In genomic region chr1:34518259-34518658, GRCm38 (mm10) we compare ENCODE assay signal across 39 mouse cellular contexts. TPM values are rescaled to one million over a fixed set of nuclear protein-coding genes. Genes with fewer than 3 reads are reported as not detected.
DNase-seq lines count a peak whose midpoint lies in the region; ATAC-seq and TF ChIP-seq lines count a peak whose summit lies in the region.
"Had no signal": no experiment of that assay in that cellular context is flagged by ENCODE, and none has a peak within 500 bp of the region (broad histone marks: within the 10 kb centered on the region; RNA-seq: fewer than 3 reads in every experiment).

No protein-coding gene starts in this region.

- no peak for TF ChIP-seq POLR2A in thymus, adult 2 months (IDR thresholded peaks at IDR 0.05; ENCODE audit: control insufficient read depth, extremely low read depth, insufficient read depth, low read length, poor library complexity)

- H3K4me2 ChIP-seq in hindbrain, postnatal 0 days (ENCODE audit: low read depth, low read length), result no peak overlapping the region
- no peak overlapping the region for H3K4me2 ChIP-seq in hindbrain, embryonic 16.5 days (ENCODE audit: low read length)
- H3K4me2 ChIP-seq: forebrain, embryonic 13.5 days; heart, embryonic 13.5 days; hindbrain, embryonic 15.5 days; intestine, embryonic 15.5 days; kidney, embryonic 15.5 days; limb, embryonic 15.5 days; liver, embryonic 13.5 days; neural tube, embryonic 15.5 days had no signal

- H3K27me3 ChIP-seq in hindbrain, postnatal 0 days (ENCODE audit: insufficient read depth, low read length), result no peaks in the 10 kb centered on the region
- H3K27me3 ChIP-seq in hindbrain, embryonic 16.5 days (replicated peaks; ENCODE audit: control insufficient read depth, insufficient read depth, low read length), result no peaks in the 10 kb centered on the region
- H3K27me3 ChIP-seq in thymus, adult 2 months (ENCODE audit: control insufficient read depth, insufficient read depth, low read length), result no peaks in the 10 kb centered on the region
- H3K27me3 ChIP-seq: forebrain, embryonic 13.5 days; heart, embryonic 13.5 days; hindbrain, embryonic 15.5 days; intestine, embryonic 15.5 days; kidney, embryonic 15.5 days; limb, embryonic 15.5 days; liver, embryonic 13.5 days; neural tube, embryonic 15.5 days had no signal

- peak; percentile 21; the same call in 1 of the 2 replicates for TF ChIP-seq CTCF in hindbrain, postnatal 0 days (IDR thresholded peaks at IDR 0.05; ENCODE audit: low read depth)
- TF ChIP-seq CTCF in thymus, adult 2 months (IDR thresholded peaks at IDR 0.05; ENCODE audit: borderline replicate concordance, control insufficient read depth, extremely low read depth, insufficient read depth, low read length, poor library complexity), result no peak

- no peak overlapping the region for H3K4me3 ChIP-seq in hindbrain, postnatal 0 days (ENCODE audit: low read length)
- H3K4me3 ChIP-seq in hindbrain, embryonic 16.5 days (ENCODE audit: low read length), result no peak overlapping the region
- no peak overlapping the region for H3K4me3 ChIP-seq in thymus, adult 2 months (ENCODE audit: control insufficient read depth, insufficient read depth, low read length)
- H3K4me3 ChIP-seq: forebrain, embryonic 13.5 days; heart, embryonic 13.5 days; hindbrain, embryonic 10.5 days; hindbrain, embryonic 15.5 days; intestine, embryonic 15.5 days; kidney, embryonic 15.5 days; limb, embryonic 10.5 days; limb, embryonic 15.5 days; liver, embryonic 13.5 days; neural tube, embryonic 15.5 days had no signal

- ATAC-seq in hindbrain, postnatal 0 days, result no peak
- ATAC-seq in hindbrain, embryonic 16.5 days, result no peak
- no peak for ATAC-seq in activated CD4-positive, CD25-positive, alpha-beta regulatory T cell, adult 4 months
- ATAC-seq: CD4-positive, CD25-positive, alpha-beta regulatory T cell, adult 4 months; forebrain, embryonic 13.5 days; intestine, embryonic 15.5 days; lung, postnatal 0 days had no signal

- 88% methylated on average over 1 of the region's 1 CpGs for WGBS in hindbrain, postnatal 0 days
- WGBS in hindbrain, embryonic 16.5 days, result 86% methylated on average over 1 of the region's 1 CpGs
- WGBS in thymus, adult 2 months, result 18% methylated on average over 1 of the region's 1 CpGs

- H3K9me3 ChIP-seq in hindbrain, postnatal 0 days (ENCODE audit: low read length), result no peaks in the 10 kb centered on the region
- no peaks in the 10 kb centered on the region for H3K9me3 ChIP-seq in hindbrain, embryonic 16.5 days (ENCODE audit: control insufficient read depth, low read length)
- H3K9me3 ChIP-seq: forebrain, embryonic 13.5 days; heart, embryonic 13.5 days; hindbrain, embryonic 10.5 days; hindbrain, embryonic 15.5 days; intestine, embryonic 15.5 days; kidney, embryonic 15.5 days; limb, embryonic 10.5 days; limb, embryonic 15.5 days; liver, embryonic 13.5 days; neural tube, embryonic 15.5 days had no signal

- H3K9ac ChIP-seq in hindbrain, postnatal 0 days (replicated peaks; ENCODE audit: low read length), result no peak overlapping the region
- H3K9ac ChIP-seq in hindbrain, embryonic 16.5 days (ENCODE audit: low read depth, low read length), result no peak overlapping the region
- H3K9ac ChIP-seq: forebrain, embryonic 13.5 days; heart, embryonic 13.5 days; hindbrain, embryonic 15.5 days; intestine, embryonic 15.5 days; kidney, embryonic 15.5 days; limb, embryonic 15.5 days; liver, embryonic 13.5 days; neural tube, embryonic 15.5 days had no signal

- no peaks in the 10 kb centered on the region for H3K4me1 ChIP-seq in hindbrain, postnatal 0 days (ENCODE audit: insufficient read depth, low read length)
- H3K4me1 ChIP-seq in hindbrain, embryonic 16.5 days (ENCODE audit: control insufficient read depth, insufficient read depth, low read depth, low read length), result no peaks in the 10 kb centered on the region
- no peaks in the 10 kb centered on the region for H3K4me1 ChIP-seq in thymus, adult 2 months (replicated peaks; ENCODE audit: control insufficient read depth, insufficient read depth, low read length)
- H3K4me1 ChIP-seq: forebrain, embryonic 13.5 days; hindbrain, embryonic 10.5 days; hindbrain, embryonic 15.5 days; intestine, embryonic 15.5 days; kidney, embryonic 15.5 days; limb, embryonic 10.5 days; limb, embryonic 15.5 days; liver, embryonic 13.5 days; neural tube, embryonic 15.5 days had no signal

- H3K36me3 ChIP-seq in hindbrain, postnatal 0 days (ENCODE audit: insufficient read depth, low read length), result no peaks in the 10 kb centered on the region
- no peaks in the 10 kb centered on the region for H3K36me3 ChIP-seq in hindbrain, embryonic 16.5 days (ENCODE audit: control insufficient read depth, insufficient read depth, low read length)
- H3K36me3 ChIP-seq in thymus, adult 2 months (ENCODE audit: control insufficient read depth, insufficient read depth, low read length), result no peaks in the 10 kb centered on the region
- H3K36me3 ChIP-seq: heart, embryonic 13.5 days; hindbrain, embryonic 10.5 days; hindbrain, embryonic 15.5 days; intestine, embryonic 15.5 days; kidney, embryonic 15.5 days; limb, embryonic 10.5 days; limb, embryonic 15.5 days; liver, embryonic 13.5 days; neural tube, embryonic 15.5 days had no signal

- peak; percentile 9 for DNase-seq in adrenal gland, postnatal 14 days
- no peak for DNase-seq in adrenal gland, postnatal 10 days
- DNase-seq in hindbrain, postnatal 0 days (ENCODE audit: low spot score), result no peak
- peak; percentile 42 for DNase-seq in thymus, postnatal 4 days
- no peak for DNase-seq in thymus, adult 2 months
- DNase-seq in urinary bladder, postnatal 10 days (ENCODE audit: low spot score), result no peak
- DNase-seq: adrenal gland, postnatal 36 days; cerebellum, adult 18-20 months; gastrocnemius, postnatal 25 days; heart, adult 18-20 months; heart, postnatal 10 days; kidney, postnatal 36 days; layer of hippocampus, postnatal 36 days; liver, embryonic 13.5 days; lung, adult 18-20 months; midbrain, embryonic 14.5 days; retina, postnatal 1 day; right cerebral cortex, postnatal 14 days; thymus, postnatal 25 days had no signal

- H3K27ac ChIP-seq in hindbrain, postnatal 0 days, result no peak overlapping the region
- H3K27ac ChIP-seq in hindbrain, embryonic 16.5 days (ENCODE audit: low read depth, low read length), result no peak overlapping the region
- H3K27ac ChIP-seq in thymus, adult 2 months (ENCODE audit: control insufficient read depth, insufficient read depth, low read length), result no peak overlapping the region
- H3K27ac ChIP-seq: forebrain, embryonic 13.5 days; heart, embryonic 13.5 days; hindbrain, embryonic 10.5 days; hindbrain, embryonic 15.5 days; intestine, embryonic 15.5 days; kidney, embryonic 15.5 days; limb, embryonic 10.5 days; limb, embryonic 15.5 days; liver, embryonic 13.5 days; macrophage; neural tube, embryonic 15.5 days had no signal

RNA-seq across cellular contexts. Expression of gene Cfc1, which starts 17.2 kb away (rescaled TPM):
- not detected in 2 replicates for total RNA-seq in adrenal gland, postnatal 14 days (2021)
- not detected for total RNA-seq in adrenal gland, postnatal 10 days (2021)
- 1.2 TPM in 1 of 2 replicates, not detected in the other for total RNA-seq in hindbrain, postnatal 0 days (2014; rRNA removed)
- 0.30 and 0.36 TPM in 2 replicates for polyA plus RNA-seq in hindbrain, postnatal 0 days (2015; fragmentation: Nextera tagmentation; extraction: Ambion mirVana)
- polyA plus RNA-seq in hindbrain, embryonic 16.5 days (2015; fragmentation: Nextera tagmentation; extraction: Ambion mirVana), result 0.16 and 0.25 TPM in 2 replicates
- 0.20 TPM in 1 of 2 replicates, not detected in the other for polyA plus RNA-seq in thymus, adult 2 months (2012; rRNA removed)
- polyA plus RNA-seq in activated CD4-positive, CD25-positive, alpha-beta regulatory T cell, adult 4 months (2017; shearing (Covaris generic)), result not detected
- total RNA-seq: adrenal gland, postnatal 36 days; gastrocnemius, postnatal 25 days; heart, adult 18-20 months; heart, postnatal 10 days; layer of hippocampus, adult 8-10 months; layer of hippocampus, postnatal 36 days; megakaryocyte-erythroid progenitor cell, adult 5-6 weeks had no signal
- polyA plus RNA-seq: embryonic facial prominence, embryonic 11.5 days; forebrain, embryonic 13.5 days; hindbrain, embryonic 10.5 days; intestine, embryonic 15.5 days; kidney, embryonic 15.5 days; limb, embryonic 10.5 days; liver, embryonic 13.5 days; lung, postnatal 0 days; macrophage; midbrain, embryonic 14.5 days; small intestine, adult 2 months had no signal

RNA-seq across cellular contexts. Expression of gene Prss39, which starts 20.0 kb away (rescaled TPM):
- total RNA-seq in adrenal gland, postnatal 14 days (2021), result not detected in 2 replicates
- not detected for total RNA-seq in adrenal gland, postnatal 10 days (2021)
- not detected in 2 replicates for total RNA-seq in hindbrain, postnatal 0 days (2014; rRNA removed)
- polyA plus RNA-seq in hindbrain, postnatal 0 days (2015; fragmentation: Nextera tagmentation; extraction: Ambion mirVana), result not detected in 2 replicates
- not detected in 2 replicates for polyA plus RNA-seq in hindbrain, embryonic 16.5 days (2015; fragmentation: Nextera tagmentation; extraction: Ambion mirVana)
- polyA plus RNA-seq in thymus, adult 2 months (2012; rRNA removed), result 0.10 and 0.35 TPM in 2 replicates
- under 1 TPM in 1 of 2 experiments, not detected in 1; 0.44 TPM for polyA plus RNA-seq in activated CD4-positive, CD25-positive, alpha-beta regulatory T cell, adult 4 months (2017; shearing (Covaris generic))
- total RNA-seq: adrenal gland, postnatal 36 days; gastrocnemius, postnatal 25 days; heart, adult 18-20 months; heart, postnatal 10 days; layer of hippocampus, adult 8-10 months; layer of hippocampus, postnatal 36 days had no signal
- polyA plus RNA-seq: brain, embryonic 14.5 days; CD4-positive, CD25-positive, alpha-beta regulatory T cell, adult 4 months; embryonic facial prominence, embryonic 11.5 days; forebrain, embryonic 13.5 days; heart, embryonic 13.5 days; hindbrain, embryonic 10.5 days; hindbrain, embryonic 15.5 days; intestine, embryonic 15.5 days; kidney, embryonic 15.5 days; limb, embryonic 10.5 days; limb, embryonic 15.5 days; liver, embryonic 13.5 days; lung, postnatal 0 days; macrophage; midbrain, embryonic 14.5 days; neural tube, embryonic 15.5 days; small intestine, adult 2 months; stomach, embryonic 14.5 days had no signal

RNA-seq across cellular contexts. Expression of gene Prss40, which starts 42.5 kb away (rescaled TPM):
- not detected in 2 replicates for total RNA-seq in adrenal gland, postnatal 14 days (2021)
- not detected for total RNA-seq in adrenal gland, postnatal 10 days (2021)
- total RNA-seq in hindbrain, postnatal 0 days (2014; rRNA removed), result not detected in 2 replicates
- 0.09 TPM in 1 of 2 replicates, not detected in the other for polyA plus RNA-seq in hindbrain, postnatal 0 days (2015; fragmentation: Nextera tagmentation; extraction: Ambion mirVana)
- not detected in 2 replicates for polyA plus RNA-seq in hindbrain, embryonic 16.5 days (2015; fragmentation: Nextera tagmentation; extraction: Ambion mirVana)
- polyA plus RNA-seq in thymus, adult 2 months (2012; rRNA removed), result not detected in 2 replicates
- polyA plus RNA-seq in activated CD4-positive, CD25-positive, alpha-beta regulatory T cell, adult 4 months (2017; shearing (Covaris generic)), result under 1 TPM in 1 of 2 experiments, not detected in 1; 0.34 TPM
- total RNA-seq: adrenal gland, postnatal 36 days; gastrocnemius, postnatal 25 days; heart, adult 18-20 months; heart, postnatal 10 days; layer of hippocampus, adult 8-10 months; layer of hippocampus, postnatal 36 days; megakaryocyte-erythroid progenitor cell, adult 5-6 weeks had no signal
- polyA plus RNA-seq: brain, embryonic 14.5 days; CD4-positive, CD25-positive, alpha-beta regulatory T cell, adult 4 months; embryonic facial prominence, embryonic 11.5 days; forebrain, embryonic 13.5 days; heart, embryonic 13.5 days; hindbrain, embryonic 10.5 days; hindbrain, embryonic 15.5 days; intestine, embryonic 15.5 days; kidney, embryonic 15.5 days; limb, embryonic 10.5 days; limb, embryonic 15.5 days; liver, embryonic 13.5 days; lung, postnatal 0 days; macrophage; midbrain, embryonic 14.5 days; neural tube, embryonic 15.5 days; small intestine, adult 2 months; stomach, embryonic 14.5 days had no signal

RNA-seq across cellular contexts. Expression of gene Ptpn18, which starts 58.7 kb away (rescaled TPM):
- total RNA-seq in adrenal gland, postnatal 14 days (2021), result 3.6 and 15.3 TPM in 2 replicates
- 10 to 100 TPM; 10.6 to 11.3 TPM for total RNA-seq in adrenal gland, postnatal 10 days (2021)
- total RNA-seq in hindbrain, postnatal 0 days (2014; rRNA removed), result 0.25 and 0.63 TPM in 2 replicates
- 6.7 and 6.9 TPM in 2 replicates for polyA plus RNA-seq in hindbrain, postnatal 0 days (2015; fragmentation: Nextera tagmentation; extraction: Ambion mirVana)
- 4.4 and 4.9 TPM in 2 replicates for polyA plus RNA-seq in hindbrain, embryonic 16.5 days (2015; fragmentation: Nextera tagmentation; extraction: Ambion mirVana)
- 705 and 801 TPM in 2 replicates for polyA plus RNA-seq in thymus, adult 2 months (2012; rRNA removed)
- 100 to 1,000 TPM; 175 to 257 TPM for polyA plus RNA-seq in activated CD4-positive, CD25-positive, alpha-beta regulatory T cell, adult 4 months (2017; shearing (Covaris generic))

Comparison
In these comparisons a context has a peak if more than half of its experiments do, and no peak if none do; other contexts are left out.
1. DNase-seq: peak in adrenal gland, postnatal 14 days (single experiment) and thymus, postnatal 4 days (single experiment); none in adrenal gland, postnatal 10 days (single experiment), hindbrain, postnatal 0 days (single experiment), thymus, adult 2 months (single experiment) and urinary bladder, postnatal 10 days (single experiment).